Mouse (Mus musculus) stomach, postnatal 0 days (tissue): ENCODE measurements around the gene Gm10447.

Experiments
- CTCF ChIP-seq: IDR thresholded peaks from 2 replicates; pipeline ENCODE4 v1.5.1; 2016; ENCODE audit warnings: antibody characterized with exemption, low read depth, mild to moderate bottlenecking, moderate library complexity
- EP300 ChIP-seq: optimal IDR thresholded peaks from 2 replicates; pipeline ENCODE3; 2016; ENCODE audit warnings: antibody characterized with exemption

GRCm38 (mm10) chr11:53441921-53442320 lies 15.0 kb downstream of the Gm10447 start:
- TF ChIP-seq CTCF, result no peak
- no peak for TF ChIP-seq EP300
